Mouse (Mus musculus) megakaryocyte, embryonic 14.5 days (primary cell): ENCODE data around the gene Stk32c.

Experiments used
- FLI1 ChIP-seq: IDR thresholded peaks from 2 replicates; pipeline ENCODE4 v1.6.1; 2012; ENCODE audit warnings: low read length, inconsistent platforms, mixed read lengths
- GATA1 ChIP-seq: IDR thresholded peaks from 3 replicates; pipeline ENCODE4 v1.6.1; 2012; ENCODE audit warnings: mixed read lengths, low read length, inconsistent platforms, borderline replicate concordance

- no peak for TF ChIP-seq GATA1
- TF ChIP-seq FLI1: no peak
Observed at GRCm38 (mm10) chr7:139187277-139187676, 25.8 kb downstream of the Stk32c start.
